Mouse (Mus musculus): ENCODE measurements at regions not wholly inside any gene's neighbourhood (a gene's known extent, or its start where the extent isn't known, plus 50 kb on each side); places are given as distances from the start of the nearest gene placed in this dataset.

DNA sequence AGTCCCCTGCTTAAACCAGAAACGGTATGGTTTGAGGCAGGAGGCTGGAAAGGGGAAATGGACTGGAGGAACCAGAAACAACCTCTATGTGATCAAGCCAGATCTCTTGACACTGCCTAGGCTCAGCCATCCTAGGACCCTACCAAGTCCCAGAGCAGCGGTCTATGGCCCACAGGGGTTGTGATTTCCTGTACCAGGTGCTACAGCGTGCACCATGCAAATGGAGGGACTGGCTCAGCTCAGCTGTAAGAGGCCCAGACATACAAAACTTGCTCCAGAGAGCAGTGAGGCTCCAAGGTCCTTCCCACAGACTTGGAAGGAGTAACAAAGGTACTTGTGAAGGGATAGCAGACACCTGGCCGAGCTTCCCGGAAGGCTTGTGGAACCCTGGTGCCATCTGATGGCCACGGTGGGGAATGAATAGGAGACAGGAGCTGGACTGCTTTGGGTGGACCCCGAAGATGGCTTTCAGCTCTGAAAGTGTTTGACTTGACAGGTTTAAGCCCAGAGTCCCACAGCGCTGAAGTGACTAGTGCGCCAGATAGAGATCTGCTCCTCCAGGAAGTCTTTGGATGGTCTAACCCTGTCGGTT, 1120.5 kb downstream of the Mrps31 start:
- Histone ChIP-seq H3K4me1 (replicated peaks; ENCODE audit: low read depth, low read length) (no peaks in the 10 kb centered on the region), H3K4me3 (replicated peaks; ENCODE audit: low read length) (no peak overlapping the region), H3K36me3 (ENCODE audit: insufficient read depth, low read length) (no peaks in the 10 kb centered on the region), H3K27me3 (ENCODE audit: insufficient read depth, low read length) (no peaks in the 10 kb centered on the region), H3K9me3 (ENCODE audit: low read length) (peaks cover 22% of the 10 kb centered on the region; the same call in 1 of the 2 replicates)
- TF ChIP-seq CTCF (conservative IDR thresholded peaks at IDR 0.05; ENCODE audit: low read length) (peak; percentile 27), POU5F1 (IDR thresholded peaks at IDR 0.05; ENCODE audit: borderline replicate concordance, low read length) (no peak)

DNA sequence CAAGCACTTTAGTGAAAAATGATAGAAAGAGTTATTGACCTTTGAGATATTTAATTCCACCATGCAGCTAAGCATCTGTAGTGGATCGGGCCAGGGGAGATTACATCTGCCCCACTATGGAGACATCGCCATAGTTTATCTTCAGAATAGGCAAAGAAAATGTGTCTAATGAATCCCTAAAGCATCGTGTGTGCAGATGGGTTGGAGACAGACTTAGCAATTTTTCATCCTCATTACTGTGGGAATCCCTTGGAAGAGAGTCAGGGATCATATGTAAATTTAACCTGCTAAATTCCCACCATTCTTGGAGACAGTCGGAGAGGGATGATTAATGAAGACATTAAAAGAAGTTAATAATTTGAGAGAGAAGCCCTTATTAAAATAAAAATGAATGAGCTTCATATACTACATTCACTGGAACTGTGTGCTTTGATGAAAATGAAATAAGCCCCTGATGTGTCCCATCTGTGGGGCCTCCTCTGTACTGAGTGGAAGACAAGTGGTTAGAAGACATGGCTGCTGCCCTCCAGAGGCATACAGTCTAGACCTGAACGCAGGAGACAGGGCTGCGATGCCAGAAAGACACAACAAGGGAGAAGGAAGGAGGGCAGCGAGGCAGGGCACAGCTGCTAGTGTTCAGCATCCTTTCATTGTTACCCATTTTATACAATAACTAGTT, 1126.7 kb downstream of the Mrps31 start:
- Histone ChIP-seq H3K9me3 (ENCODE audit: low read length) (peaks cover 9% of the 10 kb centered on the region; the same call in 1 of the 2 replicates), H3K27me3 (ENCODE audit: insufficient read depth, low read length) (no peaks in the 10 kb centered on the region), H3K4me3 (replicated peaks; ENCODE audit: low read length) (no peak overlapping the region), H3K4me1 (replicated peaks; ENCODE audit: low read depth, low read length) (no peaks in the 10 kb centered on the region), H3K36me3 (ENCODE audit: insufficient read depth, low read length) (no peaks in the 10 kb centered on the region)
- TF ChIP-seq POU5F1 (IDR thresholded peaks at IDR 0.05; ENCODE audit: borderline replicate concordance, low read length) (no peak), NANOG (IDR thresholded peaks at IDR 0.05; ENCODE audit: borderline replicate concordance, low read length) (no peak), CTCF (conservative IDR thresholded peaks at IDR 0.05; ENCODE audit: low read length) (no peak)

DNA sequence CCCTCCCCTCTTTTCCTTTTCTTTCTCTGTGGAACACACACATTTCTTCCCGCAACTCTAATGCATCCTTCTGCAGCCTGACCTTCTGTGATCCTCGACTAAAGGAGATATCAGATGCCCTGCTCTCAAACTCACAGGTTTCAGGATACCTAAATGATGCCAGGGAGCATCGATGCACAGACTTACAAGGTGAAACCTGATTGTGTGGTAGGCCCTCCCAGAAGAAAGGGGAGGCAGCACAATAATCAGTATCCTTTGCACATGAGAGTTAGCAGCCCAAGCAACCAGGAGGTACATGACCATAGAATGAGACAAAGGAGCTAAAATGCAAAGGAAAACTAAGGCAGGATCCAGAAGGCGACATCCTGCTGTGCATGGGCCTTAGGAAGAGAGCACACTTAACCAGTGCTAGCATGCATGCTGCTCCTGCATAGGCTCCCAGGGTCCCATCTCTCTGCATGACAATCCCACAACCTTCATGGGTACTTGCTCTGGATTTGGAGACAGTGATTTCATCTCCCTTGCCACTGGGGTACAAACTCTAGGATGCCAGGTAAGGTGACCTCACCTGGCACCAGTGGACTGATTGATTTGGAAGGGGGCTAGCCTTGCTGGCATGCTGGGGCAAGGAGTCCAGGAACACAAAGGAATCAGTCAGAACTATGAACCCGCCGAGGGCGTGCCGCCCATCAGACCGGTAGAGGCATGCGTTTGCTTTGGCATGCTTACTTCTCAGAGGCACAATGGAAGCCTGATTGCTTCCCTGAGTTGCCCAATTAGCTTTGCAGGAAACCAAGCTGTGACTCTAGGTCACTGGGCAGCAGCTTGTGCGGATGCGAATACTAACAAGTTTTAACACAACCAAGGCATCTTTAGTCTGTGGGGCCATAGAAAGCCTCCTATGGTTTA, 1142.7 kb downstream of the Mrps31 start:
- H3K27me3 ChIP-seq (ENCODE audit: insufficient read depth, low read length), result no peaks in the 10 kb centered on the region
- H3K36me3 ChIP-seq (ENCODE audit: insufficient read depth, low read length), result no peaks in the 10 kb centered on the region
- TF ChIP-seq CTCF (conservative IDR thresholded peaks at IDR 0.05; ENCODE audit: low read length) (no peak), POU5F1 (IDR thresholded peaks at IDR 0.05; ENCODE audit: borderline replicate concordance, low read length) (peak; percentile 66; the same call in 1 of the 2 replicates), NANOG (IDR thresholded peaks at IDR 0.05; ENCODE audit: borderline replicate concordance, low read length) (peak; percentile 83; the same call in 1 of the 2 replicates)
- H3K4me3 ChIP-seq (replicated peaks; ENCODE audit: low read length), result no peak overlapping the region
- H3K9me3 ChIP-seq (ENCODE audit: low read length), result peaks cover 51% of the 10 kb centered on the region
- H3K4me1 ChIP-seq (replicated peaks; ENCODE audit: low read depth, low read length), result peaks cover 22% of the 10 kb centered on the region

DNA sequence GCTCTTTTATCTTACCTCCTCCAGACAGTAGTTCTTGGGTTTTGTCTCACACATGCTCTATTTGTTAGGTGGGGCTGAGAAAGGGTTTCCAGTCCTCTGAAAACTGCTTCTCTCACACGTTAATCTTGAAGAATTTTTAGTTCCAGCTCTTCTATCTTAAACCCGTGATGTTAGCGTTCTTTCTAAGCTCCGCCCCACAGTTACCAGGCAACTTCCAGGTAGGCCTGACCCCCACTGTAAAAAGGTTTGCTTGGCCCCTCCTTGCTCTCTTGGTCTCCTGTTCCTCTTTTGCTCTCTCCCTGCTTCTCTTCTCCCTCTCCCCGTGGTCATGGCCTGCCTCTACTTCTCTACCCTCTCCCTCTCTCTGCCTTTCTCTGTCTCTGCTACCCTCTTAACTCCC, 1149.7 kb downstream of the Mrps31 start:
- peaks cover 88% of the 10 kb centered on the region for H3K9me3 ChIP-seq (ENCODE audit: low read length)
- no peak for TF ChIP-seq CTCF (conservative IDR thresholded peaks at IDR 0.05; ENCODE audit: low read length)

DNA sequence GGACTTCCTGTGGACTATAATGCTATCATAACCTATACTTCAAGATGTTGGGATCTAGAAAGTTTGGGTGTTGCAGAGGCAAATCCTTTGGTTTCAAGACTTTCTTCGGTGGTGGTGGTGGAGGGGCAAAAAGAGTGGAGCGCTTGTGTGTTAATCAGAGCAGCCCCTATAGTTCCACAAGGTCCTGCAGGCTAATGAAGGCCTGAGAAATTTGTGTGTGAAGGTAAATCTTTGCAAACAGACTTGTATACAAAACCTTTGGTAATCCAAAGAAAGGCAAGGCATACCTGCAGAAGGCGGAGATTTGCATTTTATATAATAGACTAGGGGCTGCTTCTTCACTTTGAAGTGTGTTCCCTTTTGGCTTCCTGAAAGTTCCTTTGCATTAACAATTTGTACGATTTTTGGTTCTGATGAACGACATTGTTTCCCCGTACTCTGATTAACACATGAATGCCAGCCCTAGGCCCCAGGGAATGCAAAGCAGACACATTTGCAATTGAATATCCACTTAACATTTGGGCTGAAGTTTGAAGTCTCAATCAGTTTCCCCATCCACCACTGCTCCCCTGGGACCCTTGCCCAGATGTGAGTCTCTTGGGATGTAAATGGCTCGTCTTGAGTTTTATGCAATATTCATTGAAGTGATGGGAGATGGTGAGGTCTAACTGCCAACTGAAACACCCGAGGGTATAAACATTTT, 1150.7 kb downstream of the Mrps31 start:
- no peak overlapping the region for H3K4me3 ChIP-seq (replicated peaks; ENCODE audit: low read length)

More for the DNA sequence above, 1149.7 kb downstream of the Mrps31 start:
- H3K4me1 ChIP-seq (replicated peaks; ENCODE audit: low read depth, low read length), result peaks cover 18% of the 10 kb centered on the region
- no peaks in the 10 kb centered on the region; the same call in 1 of the 2 replicates for H3K36me3 ChIP-seq (ENCODE audit: insufficient read depth, low read length)
- H3K27me3 ChIP-seq (ENCODE audit: insufficient read depth, low read length), result no peaks in the 10 kb centered on the region
- H3K4me3 ChIP-seq (replicated peaks; ENCODE audit: low read length), result no peak overlapping the region

DNA sequence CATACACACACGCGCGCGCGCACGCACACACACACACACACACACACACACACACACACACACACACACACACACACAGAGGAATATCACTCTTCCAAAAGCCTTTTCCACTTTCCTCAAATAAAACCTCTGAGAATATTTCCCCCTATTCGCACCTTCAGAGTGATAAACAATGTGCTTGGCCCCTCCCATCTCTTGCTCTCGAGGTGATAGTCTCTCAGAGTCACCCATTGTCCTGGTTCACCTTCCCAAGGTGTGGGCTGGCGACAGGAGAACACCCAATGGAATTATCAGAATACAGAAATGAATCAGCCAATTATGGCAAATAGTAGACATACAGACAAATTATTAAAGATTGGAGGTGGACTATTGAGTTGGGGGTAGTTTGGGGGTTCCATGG, 1151.3 kb downstream of the Mrps31 start:
- Histone ChIP-seq H3K9me3 (ENCODE audit: low read length) (peaks cover 98% of the 10 kb centered on the region), H3K4me1 (replicated peaks; ENCODE audit: low read depth, low read length) (peaks cover 15% of the 10 kb centered on the region; the same call in 1 of the 2 replicates), H3K27me3 (ENCODE audit: insufficient read depth, low read length) (no peaks in the 10 kb centered on the region), H3K36me3 (ENCODE audit: insufficient read depth, low read length) (no peaks in the 10 kb centered on the region; the same call in 1 of the 2 replicates), H3K4me3 (replicated peaks; ENCODE audit: low read length) (no peak overlapping the region)
- TF ChIP-seq POU5F1 (IDR thresholded peaks at IDR 0.05; ENCODE audit: borderline replicate concordance, low read length) (no peak), CTCF (conservative IDR thresholded peaks at IDR 0.05; ENCODE audit: low read length) (no peak), NANOG (IDR thresholded peaks at IDR 0.05; ENCODE audit: borderline replicate concordance, low read length) (no peak)

More for the DNA sequence above, 1150.7 kb downstream of the Mrps31 start:
- TF ChIP-seq NANOG (IDR thresholded peaks at IDR 0.05; ENCODE audit: borderline replicate concordance, low read length) (peak; percentile 73), POU5F1 (IDR thresholded peaks at IDR 0.05; ENCODE audit: borderline replicate concordance, low read length) (peak; percentile 90), CTCF (conservative IDR thresholded peaks at IDR 0.05; ENCODE audit: low read length) (no peak)
- Histone ChIP-seq H3K36me3 (ENCODE audit: insufficient read depth, low read length) (no peaks in the 10 kb centered on the region; the same call in 1 of the 2 replicates), H3K27me3 (ENCODE audit: insufficient read depth, low read length) (no peaks in the 10 kb centered on the region), H3K9me3 (ENCODE audit: low read length) (peaks cover 93% of the 10 kb centered on the region), H3K4me1 (replicated peaks; ENCODE audit: low read depth, low read length) (peaks cover 15% of the 10 kb centered on the region; the same call in 1 of the 2 replicates)

DNA sequence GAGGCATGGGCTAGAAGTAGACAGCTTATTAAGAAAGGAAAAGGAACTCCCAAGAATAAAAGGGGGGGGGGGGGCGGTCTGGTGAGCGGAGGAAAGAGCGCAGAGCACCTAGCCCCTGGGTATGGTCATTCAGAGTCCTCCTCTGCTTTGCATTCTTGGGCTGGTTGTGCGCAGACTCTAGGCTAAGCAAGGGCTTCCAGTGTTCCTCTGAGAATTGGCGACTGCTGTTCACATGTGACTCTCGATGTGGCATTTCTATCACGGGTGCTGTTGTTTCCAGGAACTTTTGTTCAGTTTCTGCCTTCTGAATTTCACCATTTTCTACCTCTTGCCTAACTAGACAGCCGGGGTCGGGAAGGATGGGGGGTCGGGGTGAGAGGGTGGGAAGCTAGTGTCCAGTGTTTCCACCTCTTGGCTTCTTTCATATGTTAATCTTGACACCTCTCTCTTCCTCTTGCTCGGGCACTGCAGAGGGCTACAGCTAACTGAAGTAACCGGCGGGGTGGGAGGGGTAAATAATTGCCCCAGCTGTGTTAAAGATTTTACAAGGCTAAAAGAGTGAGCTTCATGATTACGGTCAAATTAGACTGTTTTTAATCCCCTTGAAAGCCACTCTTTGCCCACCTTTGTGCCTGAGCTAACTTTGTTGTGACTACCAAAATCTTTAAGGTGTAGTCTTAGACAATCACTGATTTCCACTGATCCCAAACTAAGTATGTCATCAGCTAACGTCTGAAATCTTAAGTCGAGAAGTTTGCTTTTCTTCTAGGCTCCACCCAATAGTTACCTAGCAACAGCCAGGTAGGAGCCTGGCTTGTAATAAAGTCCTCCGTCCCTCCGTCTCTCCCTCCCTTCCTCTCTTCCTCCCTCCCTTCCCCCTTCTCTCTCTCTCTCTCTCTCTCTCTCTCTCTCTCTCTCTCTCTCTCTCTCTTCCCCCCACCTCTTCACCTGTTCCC, 1152.2 kb downstream of the Mrps31 start:
- Histone ChIP-seq H3K9me3 (ENCODE audit: low read length) (peaks cover 98% of the 10 kb centered on the region), H3K27me3 (ENCODE audit: insufficient read depth, low read length) (no peaks in the 10 kb centered on the region), H3K36me3 (ENCODE audit: insufficient read depth, low read length) (no peaks in the 10 kb centered on the region; the same call in 1 of the 2 replicates), H3K4me3 (replicated peaks; ENCODE audit: low read length) (0 out of 2 replicates have a peak overlapping the region, but pooled peaks have one; percentile 10), H3K4me1 (replicated peaks; ENCODE audit: low read depth, low read length) (peaks cover 23% of the 10 kb centered on the region)
- TF ChIP-seq NANOG (IDR thresholded peaks at IDR 0.05; ENCODE audit: borderline replicate concordance, low read length), result no peak
